Mouse (Mus musculus) kidney, adult 2 months (tissue): Measurements from ENCODE around the gene Pgk1.

ENCODE experiments used
- CTCF ChIP-seq: fragments of 200-500 bp; conservative IDR thresholded peaks from 2 replicates; pipeline ENCODE4 v1.5.1; 2011; ENCODE audit warnings: low read depth, mild to moderate bottlenecking, control low read depth, low read length, moderate library complexity, mixed read lengths; ENCODE audit not compliant: insufficient read depth, insufficient read length
- POLR2A ChIP-seq: fragments of 200-500 bp; IDR thresholded peaks from one replicate; pipeline ENCODE4 v1.6.1; 2011; ENCODE audit warnings: low read depth, low read length, control low read depth

GRCm38 (mm10) chrX:106187737-106188136 is 837 bp downstream of the Pgk1 start:
- TF ChIP-seq POLR2A, result no peak
- no peak for TF ChIP-seq CTCF
